Mouse (Mus musculus): ENCODE measurements around the gene Trak1.

DNA sequence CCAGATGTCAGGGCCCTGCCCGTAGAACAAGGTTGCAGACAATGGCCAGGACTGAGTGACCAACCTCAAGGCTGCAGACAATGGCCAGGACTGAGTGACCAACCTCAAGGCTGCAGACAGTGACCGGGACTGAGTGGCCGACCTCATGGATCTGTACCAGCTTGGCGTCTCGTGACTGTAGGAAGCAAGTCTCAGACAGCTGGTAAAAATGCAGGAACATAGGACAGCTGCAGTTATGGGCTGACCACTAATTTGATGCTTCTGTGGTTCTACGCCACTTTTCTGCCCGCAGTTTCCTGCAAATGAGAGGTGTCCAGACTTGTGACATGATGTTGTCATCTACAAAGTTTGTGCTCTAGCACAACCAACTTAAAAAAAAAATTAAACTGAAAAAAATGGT, 4.1 kb upstream of the Trak1 start:
- TF ChIP-seq POLR2A (IDR thresholded peaks at IDR 0.05; ENCODE audit: extremely low read depth, insufficient read depth, low read length) (no peak), CTCF (IDR thresholded peaks at IDR 0.05; ENCODE audit: low read depth, low read length) (no peak)
